Mouse (Mus musculus): ENCODE measurements around the gene Kantr. TPM values are rescaled to one million over a fixed set of nuclear protein-coding genes. Genes with fewer than 3 reads are reported as not detected.
A peak's percentile ranks its signal among the peaks of the same experiment; 100 is the strongest.
"Not testable (repeated sequence)": the region's sequence is repeated elsewhere in the genome, so short reads cannot be mapped to it uniquely, and the experiment has no call there.

Gene Kantr
- polyA plus RNA-seq, 1 experiment: 30.0 TPM

- TF ChIP-seq POLR2A (IDR thresholded peaks at IDR 0.05; ENCODE audit: borderline replicate concordance, extremely low read depth, insufficient read depth, insufficient read length, poor library complexity, severe bottlenecking) (no peak), CTCF (IDR thresholded peaks at IDR 0.05; ENCODE audit: borderline replicate concordance, extremely low read depth, insufficient read depth, insufficient read length) (no peak)
- DNase-seq (ENCODE audit: low read depth): peak; percentile 99
These were observed 9.4 kb upstream of the Kantr start for GRCm38 (mm10) chrX:152336546-152337332.

- not testable (repeated sequence) for DNase-seq (ENCODE audit: low read depth)
These were observed 8.8 kb upstream of the Kantr start for GRCm38 (mm10) chrX:152336123-152336522.

GRCm38 (mm10) chrX:152329400-152329799 lies 2.1 kb upstream of the Kantr start:
- DNase-seq (ENCODE audit: low read depth): not testable (repeated sequence)

- DNase-seq (ENCODE audit: low read depth): no peak
- TF ChIP-seq CTCF (IDR thresholded peaks at IDR 0.05; ENCODE audit: borderline replicate concordance, extremely low read depth, insufficient read depth, insufficient read length) (no peak), POLR2A (IDR thresholded peaks at IDR 0.05; ENCODE audit: borderline replicate concordance, extremely low read depth, insufficient read depth, insufficient read length, poor library complexity, severe bottlenecking) (no peak)
These were observed 376 bp upstream of the Kantr start for GRCm38 (mm10) chrX:152327689-152328052.

GRCm38 (mm10) chrX:152323584-152323983 lies 3.7 kb downstream of the Kantr start:
- DNase-seq (ENCODE audit: low read depth): no peak
- TF ChIP-seq CTCF (IDR thresholded peaks at IDR 0.05; ENCODE audit: borderline replicate concordance, extremely low read depth, insufficient read depth, insufficient read length) (peak; percentile 4; the same call in 1 of the 2 replicates), POLR2A (IDR thresholded peaks at IDR 0.05; ENCODE audit: borderline replicate concordance, extremely low read depth, insufficient read depth, insufficient read length, poor library complexity, severe bottlenecking) (no peak)

- DNase-seq (ENCODE audit: low read depth): peak; percentile 14
- TF ChIP-seq POLR2A (IDR thresholded peaks at IDR 0.05; ENCODE audit: borderline replicate concordance, extremely low read depth, insufficient read depth, insufficient read length, poor library complexity, severe bottlenecking): no peak
- TF ChIP-seq CTCF (IDR thresholded peaks at IDR 0.05; ENCODE audit: borderline replicate concordance, extremely low read depth, insufficient read depth, insufficient read length): no peak
These were observed 4.5 kb downstream of the Kantr start for GRCm38 (mm10) chrX:152322776-152323175.

- no peak for DNase-seq (ENCODE audit: low read depth)
- TF ChIP-seq CTCF (IDR thresholded peaks at IDR 0.05; ENCODE audit: borderline replicate concordance, extremely low read depth, insufficient read depth, insufficient read length) (no peak), POLR2A (IDR thresholded peaks at IDR 0.05; ENCODE audit: borderline replicate concordance, extremely low read depth, insufficient read depth, insufficient read length, poor library complexity, severe bottlenecking) (no peak)
These were observed 6.8 kb downstream of the Kantr start for GRCm38 (mm10) chrX:152320535-152320934.

- TF ChIP-seq CTCF (IDR thresholded peaks at IDR 0.05; ENCODE audit: borderline replicate concordance, extremely low read depth, insufficient read depth, insufficient read length): peak; percentile 51; the same call in 1 of the 2 replicates
- TF ChIP-seq POLR2A (IDR thresholded peaks at IDR 0.05; ENCODE audit: borderline replicate concordance, extremely low read depth, insufficient read depth, insufficient read length, poor library complexity, severe bottlenecking): no peak
- DNase-seq (ENCODE audit: low read depth): peak; percentile 39
These were observed 19.4 kb downstream of the Kantr start for GRCm38 (mm10) chrX:152307942-152308341.

GRCm38 (mm10) chrX:152307371-152307770 lies 19.9 kb downstream of the Kantr start:
- DNase-seq (ENCODE audit: low read depth): no peak
- no peak for TF ChIP-seq CTCF (IDR thresholded peaks at IDR 0.05; ENCODE audit: borderline replicate concordance, extremely low read depth, insufficient read depth, insufficient read length)
- no peak for TF ChIP-seq POLR2A (IDR thresholded peaks at IDR 0.05; ENCODE audit: borderline replicate concordance, extremely low read depth, insufficient read depth, insufficient read length, poor library complexity, severe bottlenecking)

- no peak for DNase-seq (ENCODE audit: low read depth)
- no peak for TF ChIP-seq POLR2A (IDR thresholded peaks at IDR 0.05; ENCODE audit: borderline replicate concordance, extremely low read depth, insufficient read depth, insufficient read length, poor library complexity, severe bottlenecking)
- no peak for TF ChIP-seq CTCF (IDR thresholded peaks at IDR 0.05; ENCODE audit: borderline replicate concordance, extremely low read depth, insufficient read depth, insufficient read length)
These were observed 21.1 kb downstream of the Kantr start for GRCm38 (mm10) chrX:152306224-152306623.

- not testable (repeated sequence) for DNase-seq (ENCODE audit: low read depth)
These were observed 40.3 kb downstream of the Kantr start for GRCm38 (mm10) chrX:152287026-152287425.

GRCm38 (mm10) chrX:152284746-152285145 lies 42.5 kb downstream of the Kantr start:
- TF ChIP-seq POLR2A (IDR thresholded peaks at IDR 0.05; ENCODE audit: borderline replicate concordance, extremely low read depth, insufficient read depth, insufficient read length, poor library complexity, severe bottlenecking): no peak
- no peak for TF ChIP-seq CTCF (IDR thresholded peaks at IDR 0.05; ENCODE audit: borderline replicate concordance, extremely low read depth, insufficient read depth, insufficient read length)
- DNase-seq (ENCODE audit: low read depth): no peak

- no peak for DNase-seq (ENCODE audit: low read depth)
- no peak for TF ChIP-seq POLR2A (IDR thresholded peaks at IDR 0.05; ENCODE audit: borderline replicate concordance, extremely low read depth, insufficient read depth, insufficient read length, poor library complexity, severe bottlenecking)
- TF ChIP-seq CTCF (IDR thresholded peaks at IDR 0.05; ENCODE audit: borderline replicate concordance, extremely low read depth, insufficient read depth, insufficient read length): no peak
These were observed 47.9 kb downstream of the Kantr start for GRCm38 (mm10) chrX:152279384-152279783.

Measured in brain, embryonic 14.5 days (tissue).